Mouse (Mus musculus): Measurements from ENCODE around the gene Ran. TPM values are rescaled to one million over a fixed set of nuclear protein-coding genes. Genes with fewer than 3 reads are reported as not detected.

Ran gene
- polyA plus RNA-seq, 1 experiment from 2014 or later = 560 TPM

- no peaks in the 10 kb centered on the region for H3K27me3 ChIP-seq (ENCODE audit: control insufficient read depth, insufficient read depth, low read length)
- H3K36me3 ChIP-seq (ENCODE audit: control insufficient read depth, insufficient read depth, low read length) = peaks cover 12% of the 10 kb centered on the region
- H3K4me2 ChIP-seq (replicated peaks; ENCODE audit: low read depth, low read length) = peak overlapping the region; percentile 44
- H3K4me3 ChIP-seq (ENCODE audit: low read depth, low read length) = peak overlapping the region; percentile 90
- peaks cover 5% of the 10 kb centered on the region for H3K4me1 ChIP-seq (ENCODE audit: control insufficient read depth, insufficient read depth, low read length)
- no peaks in the 10 kb centered on the region for H3K9me3 ChIP-seq (ENCODE audit: control insufficient read depth, low read depth, low read length)
- no peak for ATAC-seq (ENCODE audit: insufficient number of reproducible peaks, insufficient read depth, low FRiP score, low read depth)
- 76% methylated on average over 13 of the region's 13 CpGs for WGBS
- peak overlapping the region; percentile 95 for H3K27ac ChIP-seq (ENCODE audit: low read length)
- H3K9ac ChIP-seq (replicated peaks; ENCODE audit: low read depth, low read length) = peak overlapping the region; percentile 67
Measured at GRCm38 (mm10) chr5:129018782-129019489, 933 bp upstream of the Ran start.

DNA sequence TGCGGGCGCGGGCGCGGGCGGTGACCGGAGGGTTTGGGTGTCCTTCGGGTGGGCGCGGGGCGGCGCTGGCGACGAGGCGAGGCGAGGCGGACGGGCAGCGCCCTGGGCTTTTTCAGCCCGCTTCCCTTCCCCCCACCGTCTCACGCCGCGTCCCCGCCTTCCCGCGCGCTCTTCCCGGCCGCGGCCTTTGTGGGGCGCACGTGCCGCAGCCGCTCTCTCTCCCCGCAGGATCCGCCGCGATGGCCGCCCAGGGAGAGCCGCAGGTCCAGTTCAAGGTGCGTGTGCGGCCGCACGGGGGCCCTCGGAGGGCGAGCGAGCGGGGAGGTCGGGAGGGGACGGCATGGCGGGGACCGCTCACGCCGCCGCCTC is 415 bp downstream of the Ran start:
- peak overlapping the region; percentile 96 for H3K27ac ChIP-seq (ENCODE audit: low read length)
- ATAC-seq (ENCODE audit: insufficient number of reproducible peaks, insufficient read depth, low FRiP score, low read depth) = peak; percentile 71
- no peaks in the 10 kb centered on the region for H3K9me3 ChIP-seq (ENCODE audit: control insufficient read depth, low read depth, low read length)
- peak overlapping the region; percentile 90 for H3K4me3 ChIP-seq (ENCODE audit: low read depth, low read length)
- H3K4me2 ChIP-seq (replicated peaks; ENCODE audit: low read depth, low read length) = peak overlapping the region; percentile 90
- H3K9ac ChIP-seq (replicated peaks; ENCODE audit: low read depth, low read length) = peak overlapping the region; percentile 95
- H3K27me3 ChIP-seq (ENCODE audit: control insufficient read depth, insufficient read depth, low read length) = no peaks in the 10 kb centered on the region
- H3K4me1 ChIP-seq (ENCODE audit: control insufficient read depth, insufficient read depth, low read length) = peaks cover 5% of the 10 kb centered on the region
- peaks cover 13% of the 10 kb centered on the region for H3K36me3 ChIP-seq (ENCODE audit: control insufficient read depth, insufficient read depth, low read length)
- under 1% methylated on average over 41 of the region's 56 CpGs for WGBS

GRCm38 (mm10) chr5:129020731-129021130 is 862 bp downstream of the Ran start:
- WGBS = 7% methylated on average over 28 of the region's 28 CpGs
- peaks cover 5% of the 10 kb centered on the region for H3K4me1 ChIP-seq (ENCODE audit: control insufficient read depth, insufficient read depth, low read length)
- peak overlapping the region; percentile 90 for H3K4me3 ChIP-seq (ENCODE audit: low read depth, low read length)
- ATAC-seq (ENCODE audit: insufficient number of reproducible peaks, insufficient read depth, low FRiP score, low read depth) = peak; percentile 1; the same call in 1 of the 2 replicates
- H3K36me3 ChIP-seq (ENCODE audit: control insufficient read depth, insufficient read depth, low read length) = peaks cover 15% of the 10 kb centered on the region
- no peaks in the 10 kb centered on the region for H3K9me3 ChIP-seq (ENCODE audit: control insufficient read depth, low read depth, low read length)
- H3K27me3 ChIP-seq (ENCODE audit: control insufficient read depth, insufficient read depth, low read length) = no peaks in the 10 kb centered on the region
- peak overlapping the region; percentile 96 for H3K27ac ChIP-seq (ENCODE audit: low read length)
- peak overlapping the region; percentile 90 for H3K4me2 ChIP-seq (replicated peaks; ENCODE audit: low read depth, low read length)
- peak overlapping the region; percentile 95 for H3K9ac ChIP-seq (replicated peaks; ENCODE audit: low read depth, low read length)

- no peak overlapping the region for H3K27ac ChIP-seq (ENCODE audit: low read length)
- H3K9ac ChIP-seq (replicated peaks; ENCODE audit: low read depth, low read length) = no peak overlapping the region
- H3K36me3 ChIP-seq (ENCODE audit: control insufficient read depth, insufficient read depth, low read length) = peaks cover 15% of the 10 kb centered on the region
- peaks cover 5% of the 10 kb centered on the region for H3K4me1 ChIP-seq (ENCODE audit: control insufficient read depth, insufficient read depth, low read length)
- no peak overlapping the region for H3K4me2 ChIP-seq (replicated peaks; ENCODE audit: low read depth, low read length)
- no peaks in the 10 kb centered on the region for H3K9me3 ChIP-seq (ENCODE audit: control insufficient read depth, low read depth, low read length)
- H3K4me3 ChIP-seq (ENCODE audit: low read depth, low read length) = no peak overlapping the region
- 43% methylated on average over 2 of the region's 2 CpGs for WGBS
- ATAC-seq (ENCODE audit: insufficient number of reproducible peaks, insufficient read depth, low FRiP score, low read depth) = no peak
- no peaks in the 10 kb centered on the region for H3K27me3 ChIP-seq (ENCODE audit: control insufficient read depth, insufficient read depth, low read length)
Measured at GRCm38 (mm10) chr5:129025048-129025447, 5.2 kb downstream of the Ran start.

DNA sequence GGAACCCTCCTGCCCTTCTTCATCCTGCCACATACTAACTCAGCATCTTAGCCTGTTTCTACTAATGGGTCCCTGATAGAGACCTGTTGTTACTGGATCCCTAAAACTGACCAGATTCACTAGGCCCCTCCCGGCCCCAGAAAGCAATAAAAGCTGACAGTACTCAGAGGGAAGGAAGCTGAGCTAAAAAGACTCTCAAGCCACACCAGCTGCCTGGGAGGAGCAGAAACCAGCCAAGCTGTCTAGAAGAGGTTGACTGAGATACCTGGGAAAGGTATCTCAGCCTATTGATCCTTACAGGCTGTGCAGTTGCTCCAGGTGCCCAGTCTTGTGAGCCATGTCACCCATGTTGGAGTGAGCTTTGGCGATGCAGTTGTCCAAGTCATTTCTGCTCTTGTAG is 5.9 kb downstream of the Ran start:
- Histone ChIP-seq H3K36me3 (ENCODE audit: control insufficient read depth, insufficient read depth, low read length) (peaks cover 15% of the 10 kb centered on the region), H3K4me1 (ENCODE audit: control insufficient read depth, insufficient read depth, low read length) (peaks cover 5% of the 10 kb centered on the region), H3K4me3 (ENCODE audit: low read depth, low read length) (no peak overlapping the region), H3K4me2 (replicated peaks; ENCODE audit: low read depth, low read length) (no peak overlapping the region), H3K9ac (replicated peaks; ENCODE audit: low read depth, low read length) (no peak overlapping the region), H3K27me3 (ENCODE audit: control insufficient read depth, insufficient read depth, low read length) (no peaks in the 10 kb centered on the region), H3K27ac (ENCODE audit: low read length) (no peak overlapping the region), H3K9me3 (ENCODE audit: control insufficient read depth, low read depth, low read length) (no peaks in the 10 kb centered on the region)
- ATAC-seq (ENCODE audit: insufficient number of reproducible peaks, insufficient read depth, low FRiP score, low read depth) = no peak
- 92% methylated on average over 2 of the region's 2 CpGs for WGBS

DNA sequence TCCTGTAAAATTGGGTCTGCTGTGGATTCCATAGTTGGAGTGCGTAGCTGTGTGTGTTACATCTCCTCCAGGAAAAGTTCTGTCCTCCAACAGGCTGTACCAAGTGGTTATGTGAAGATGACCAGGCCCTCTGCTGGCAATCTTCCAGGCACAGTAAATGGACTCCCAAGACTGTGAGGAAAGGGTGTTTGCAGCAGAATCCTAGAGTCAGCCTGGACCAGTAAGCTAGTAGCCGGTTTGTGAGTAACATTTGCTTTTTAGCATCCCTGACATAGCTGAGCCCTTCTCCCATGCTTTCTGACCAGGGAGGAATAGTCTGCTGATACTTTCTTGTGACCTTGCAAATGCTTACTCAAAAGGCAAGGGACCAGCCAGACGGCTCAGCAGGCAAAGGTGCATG is 6.3 kb downstream of the Ran start:
- 82% methylated on average over 3 of the region's 3 CpGs for WGBS
- Histone ChIP-seq H3K9ac (replicated peaks; ENCODE audit: low read depth, low read length) (no peak overlapping the region), H3K27ac (ENCODE audit: low read length) (no peak overlapping the region), H3K9me3 (ENCODE audit: control insufficient read depth, low read depth, low read length) (no peaks in the 10 kb centered on the region), H3K4me1 (ENCODE audit: control insufficient read depth, insufficient read depth, low read length) (peaks cover 5% of the 10 kb centered on the region), H3K36me3 (ENCODE audit: control insufficient read depth, insufficient read depth, low read length) (peaks cover 15% of the 10 kb centered on the region), H3K27me3 (ENCODE audit: control insufficient read depth, insufficient read depth, low read length) (no peaks in the 10 kb centered on the region), H3K4me2 (replicated peaks; ENCODE audit: low read depth, low read length) (no peak overlapping the region), H3K4me3 (ENCODE audit: low read depth, low read length) (no peak overlapping the region)
- ATAC-seq (ENCODE audit: insufficient number of reproducible peaks, insufficient read depth, low FRiP score, low read depth) = no peak

DNA sequence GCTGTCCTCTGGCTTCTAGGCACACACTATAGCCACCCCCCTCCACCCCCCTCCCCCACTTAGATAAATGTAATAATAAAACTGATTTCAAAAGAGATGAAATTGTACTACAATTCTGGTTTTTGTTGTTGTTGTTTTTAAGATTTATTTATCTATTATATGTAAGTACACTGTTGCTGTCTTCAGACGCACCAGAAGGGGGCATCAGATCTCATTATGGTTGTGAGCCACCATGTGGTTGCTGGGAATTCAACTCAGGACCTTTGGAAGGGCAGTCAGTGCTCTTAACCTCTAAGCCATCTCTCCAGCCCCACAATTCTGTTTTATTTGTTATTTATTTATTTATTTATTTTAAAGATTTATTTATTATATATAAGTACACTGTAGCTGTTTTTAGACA is 6.8 kb downstream of the Ran start:
- H3K4me2 ChIP-seq (replicated peaks; ENCODE audit: low read depth, low read length) = no peak overlapping the region
- peaks cover 3% of the 10 kb centered on the region for H3K4me1 ChIP-seq (ENCODE audit: control insufficient read depth, insufficient read depth, low read length)
- no peaks in the 10 kb centered on the region for H3K27me3 ChIP-seq (ENCODE audit: control insufficient read depth, insufficient read depth, low read length)
- H3K9me3 ChIP-seq (ENCODE audit: control insufficient read depth, low read depth, low read length) = no peaks in the 10 kb centered on the region
- no peak overlapping the region for H3K4me3 ChIP-seq (ENCODE audit: low read depth, low read length)
- H3K27ac ChIP-seq (ENCODE audit: low read length) = no peak overlapping the region
- no peak for ATAC-seq (ENCODE audit: insufficient number of reproducible peaks, insufficient read depth, low FRiP score, low read depth)
- no peak overlapping the region for H3K9ac ChIP-seq (replicated peaks; ENCODE audit: low read depth, low read length)
- peaks cover 10% of the 10 kb centered on the region for H3K36me3 ChIP-seq (ENCODE audit: control insufficient read depth, insufficient read depth, low read length)
- WGBS = 77% methylated on average over 1 of the region's 1 CpGs

DNA sequence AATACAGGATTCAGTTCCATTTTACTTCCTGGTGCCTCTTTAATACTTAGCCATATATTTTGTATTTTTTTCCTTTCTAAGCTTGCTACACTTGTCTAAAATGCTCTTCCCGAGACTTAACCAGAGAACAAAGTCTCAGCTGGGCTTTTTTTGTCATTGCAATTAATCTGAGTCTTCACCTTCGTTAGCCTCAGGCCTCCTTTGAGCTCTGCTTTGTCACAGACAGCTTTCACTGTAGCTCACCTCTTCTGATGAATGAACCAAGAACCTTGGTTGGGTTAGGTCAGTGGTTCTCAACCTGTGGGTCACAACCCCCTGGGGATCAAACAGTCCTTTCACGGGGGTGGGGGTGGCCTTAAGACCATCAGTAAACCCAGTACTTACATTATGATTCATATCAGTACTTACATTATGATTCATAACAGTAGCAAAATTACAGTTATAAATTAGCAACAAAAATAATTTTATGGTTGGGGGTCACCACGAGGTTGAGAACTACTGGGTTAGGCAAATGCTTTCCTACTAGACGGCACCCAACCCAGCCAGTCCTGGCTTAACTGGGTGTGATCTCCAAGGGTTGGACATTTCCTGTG is 9.4 kb downstream of the Ran start:
- ATAC-seq (ENCODE audit: insufficient number of reproducible peaks, insufficient read depth, low FRiP score, low read depth) = no peak
- no peak overlapping the region for H3K9ac ChIP-seq (replicated peaks; ENCODE audit: low read depth, low read length)
- no peaks in the 10 kb centered on the region for H3K27me3 ChIP-seq (ENCODE audit: control insufficient read depth, insufficient read depth, low read length)
- no peaks in the 10 kb centered on the region for H3K4me1 ChIP-seq (ENCODE audit: control insufficient read depth, insufficient read depth, low read length)
- 68% methylated on average over 5 of the region's 5 CpGs for WGBS
- no peak overlapping the region for H3K4me2 ChIP-seq (replicated peaks; ENCODE audit: low read depth, low read length)
- peaks cover 3% of the 10 kb centered on the region; the same call in 1 of the 2 replicates for H3K36me3 ChIP-seq (ENCODE audit: control insufficient read depth, insufficient read depth, low read length)
- no peak overlapping the region for H3K4me3 ChIP-seq (ENCODE audit: low read depth, low read length)
- no peak overlapping the region for H3K27ac ChIP-seq (ENCODE audit: low read length)
- H3K9me3 ChIP-seq (ENCODE audit: control insufficient read depth, low read depth, low read length) = no peaks in the 10 kb centered on the region
